In the genomic region with DNA sequence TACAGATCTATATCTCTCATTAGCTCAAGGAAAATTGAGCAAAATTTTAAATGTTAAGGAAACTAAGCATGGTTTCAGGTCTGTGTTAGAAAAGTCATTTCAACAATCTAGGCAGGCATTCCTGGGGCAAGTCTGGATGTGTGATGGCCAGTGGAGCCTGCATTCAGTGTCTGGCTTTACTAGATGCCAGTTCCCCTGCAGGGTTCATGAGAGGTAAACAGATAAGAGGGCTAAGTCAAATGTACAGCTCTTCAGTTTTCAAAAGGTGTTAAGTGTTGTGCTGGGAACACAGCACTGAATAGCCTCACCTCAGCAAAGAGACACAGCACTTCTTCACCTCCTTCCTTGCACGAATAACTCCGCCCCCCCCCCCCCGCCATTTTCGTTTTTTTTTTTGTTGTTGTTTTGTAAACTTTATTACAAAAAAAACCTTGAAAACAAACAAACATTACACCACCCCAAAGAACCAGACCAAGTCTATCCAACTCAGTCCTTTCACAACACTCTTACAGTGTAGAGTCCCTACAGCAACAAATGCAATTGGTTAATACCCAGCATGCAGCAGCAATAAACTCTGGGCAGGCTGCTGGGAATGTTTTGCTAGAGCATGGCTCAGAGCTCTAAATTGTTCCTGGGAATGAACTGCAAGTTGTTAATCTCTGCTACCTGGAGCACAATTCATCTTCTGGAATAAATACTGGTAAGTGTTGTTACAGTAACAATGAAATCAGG, we compare ENCODE assay signal across 24 mouse cellular contexts.
DNase-seq lines count a peak whose midpoint lies in the region; ATAC-seq and TF ChIP-seq lines count a peak whose summit lies in the region.
"Had no signal": no experiment of that assay in that cellular context is flagged by ENCODE, and none has a peak within 500 bp of the region (broad histone marks: within the 10 kb centered on the region; RNA-seq: fewer than 3 reads in every experiment).

No protein-coding gene starts in this region.

- no peak overlapping the region for H3K4me2 ChIP-seq in heart, postnatal 0 days (ENCODE audit: low read depth, low read length)
- no peak overlapping the region for H3K4me2 ChIP-seq in liver, postnatal 0 days (ENCODE audit: low read depth, low read length)
- no peak overlapping the region for H3K4me2 ChIP-seq in intestine, postnatal 0 days (replicated peaks; ENCODE audit: low read depth)
- H3K4me2 ChIP-seq: embryonic facial prominence, embryonic 15.5 days; forebrain, embryonic 15.5 days; heart, embryonic 13.5 days; hindbrain, embryonic 15.5 days had no signal

- no peak overlapping the region for H3K9ac ChIP-seq in heart, postnatal 0 days (replicated peaks; ENCODE audit: low read depth, low read length)
- no peak overlapping the region for H3K9ac ChIP-seq in liver, postnatal 0 days (replicated peaks)
- no peak overlapping the region for H3K9ac ChIP-seq in intestine, postnatal 0 days (ENCODE audit: low read depth, low read length)
- H3K9ac ChIP-seq: embryonic facial prominence, embryonic 15.5 days; forebrain, embryonic 15.5 days; heart, embryonic 13.5 days; hindbrain, embryonic 15.5 days had no signal

- ATAC-seq in heart, postnatal 0 days (ENCODE audit: insufficient read depth, low read depth) = peak; percentile 51; the same call in 1 of the 2 replicates
- ATAC-seq in liver, postnatal 0 days = peak; percentile 65
- ATAC-seq in intestine, postnatal 0 days = 0 out of 2 replicates have a peak, but pooled peaks have one; percentile 47
- ATAC-seq: CD4-positive, CD25-positive, alpha-beta regulatory T cell, adult 4 months; forebrain, embryonic 15.5 days had no signal

- H3K9me3 ChIP-seq in heart, postnatal 0 days (replicated peaks; ENCODE audit: control insufficient read depth, low read length) = no peaks in the 10 kb centered on the region
- H3K9me3 ChIP-seq in heart, embryonic 10.5 days = no peaks in the 10 kb centered on the region
- H3K9me3 ChIP-seq in liver, postnatal 0 days (ENCODE audit: low read length) = no peaks in the 10 kb centered on the region
- H3K9me3 ChIP-seq in intestine, postnatal 0 days (ENCODE audit: control insufficient read depth) = no peaks in the 10 kb centered on the region
- H3K9me3 ChIP-seq: embryonic facial prominence, embryonic 15.5 days; forebrain, embryonic 10.5 days; forebrain, embryonic 15.5 days; G1E; heart, embryonic 13.5 days; hindbrain, embryonic 15.5 days had no signal

- no peaks in the 10 kb centered on the region for H3K27me3 ChIP-seq in heart, postnatal 0 days (ENCODE audit: control insufficient read depth, insufficient read depth, low read length)
- no peaks in the 10 kb centered on the region for H3K27me3 ChIP-seq in heart, embryonic 10.5 days (ENCODE audit: insufficient read depth, poor library complexity, severe bottlenecking)
- H3K27me3 ChIP-seq in liver, postnatal 0 days (ENCODE audit: insufficient read depth, low read length) = no peaks in the 10 kb centered on the region
- no peaks in the 10 kb centered on the region for H3K27me3 ChIP-seq in intestine, postnatal 0 days (replicated peaks; ENCODE audit: control insufficient read depth, insufficient read depth, low read length)
- H3K27me3 ChIP-seq: embryonic facial prominence, embryonic 15.5 days; forebrain, embryonic 15.5 days; heart, embryonic 13.5 days; hindbrain, embryonic 15.5 days had no signal

- H3K36me3 ChIP-seq in heart, postnatal 0 days (replicated peaks; ENCODE audit: control insufficient read depth, insufficient read depth, low read length) = peaks cover 5% of the 10 kb centered on the region; the same call in 1 of the 2 replicates
- H3K36me3 ChIP-seq in heart, embryonic 10.5 days = 0 out of 2 replicates have a peak, but pooled peaks cover 3% of the 10 kb centered on the region
- no peaks in the 10 kb centered on the region for H3K36me3 ChIP-seq in liver, postnatal 0 days (replicated peaks; ENCODE audit: insufficient read depth, low read length)
- no peaks in the 10 kb centered on the region for H3K36me3 ChIP-seq in intestine, postnatal 0 days (ENCODE audit: control insufficient read depth, insufficient read depth)
- H3K36me3 ChIP-seq: embryonic facial prominence, embryonic 15.5 days; forebrain, embryonic 15.5 days; hindbrain, embryonic 15.5 days had no signal

- no peak overlapping the region for H3K4me3 ChIP-seq in heart, postnatal 0 days (ENCODE audit: low read depth, low read length)
- H3K4me3 ChIP-seq in heart, embryonic 10.5 days = no peak overlapping the region
- H3K4me3 ChIP-seq in liver, postnatal 0 days (ENCODE audit: low read depth, low read length) = no peak overlapping the region
- no peak overlapping the region for H3K4me3 ChIP-seq in intestine, postnatal 0 days (ENCODE audit: low read depth, low read length)
- H3K4me3 ChIP-seq: embryonic facial prominence, embryonic 15.5 days; erythroblast, embryonic 14.5 days; forebrain, embryonic 10.5 days; forebrain, embryonic 15.5 days; heart, embryonic 13.5 days; hindbrain, embryonic 15.5 days had no signal

- DNase-seq in heart, adult 11 months = peak; percentile 89
- DNase-seq in heart, adult 8-10 months (ENCODE audit: low spot score) = no peak
- DNase-seq in heart, postnatal 0 days (ENCODE audit: low spot score) = no peak
- DNase-seq in heart, embryonic 10.5 days (ENCODE audit: low spot score) = no peak
- no peak for DNase-seq in liver, postnatal 0 days
- no peak for DNase-seq in liver
- no peak for DNase-seq in left cerebral cortex, postnatal 14 days (ENCODE audit: low spot score in 2 of 2)
- DNase-seq: adrenal gland, postnatal 10 days; B cell, adult 2 months; cerebellum, adult 11 months; cerebellum, adult 8-10 months; cerebellum, postnatal 14 days; embryo, embryonic 11 days; gastrocnemius, postnatal 10 days; heart, postnatal 36 days had no signal

- intact Hi-C loops in left cerebral cortex, postnatal 14 days (cut with DNase I) = no loop called here

- TF ChIP-seq CTCF in heart, postnatal 0 days (IDR thresholded peaks at IDR 0.05; ENCODE audit: low read depth) = no peak
- no peak for TF ChIP-seq CTCF in liver, postnatal 0 days (IDR thresholded peaks at IDR 0.05; ENCODE audit: low read depth)
- no peak for TF ChIP-seq CTCF in intestine, postnatal 0 days (IDR thresholded peaks at IDR 0.05; ENCODE audit: low read depth)

- peaks cover 15% of the 10 kb centered on the region; the same call in 1 of the 2 replicates for H3K4me1 ChIP-seq in heart, postnatal 0 days (ENCODE audit: control insufficient read depth, insufficient read depth)
- H3K4me1 ChIP-seq in heart, embryonic 10.5 days = peaks cover 14% of the 10 kb centered on the region
- H3K4me1 ChIP-seq in liver, postnatal 0 days (ENCODE audit: insufficient read depth) = no peaks in the 10 kb centered on the region; the same call in 1 of the 2 replicates
- no peaks in the 10 kb centered on the region for H3K4me1 ChIP-seq in intestine, postnatal 0 days (replicated peaks; ENCODE audit: control insufficient read depth, insufficient read depth, low read length)
- H3K4me1 ChIP-seq: embryonic facial prominence, embryonic 15.5 days; forebrain, embryonic 10.5 days; forebrain, embryonic 15.5 days had no signal

- TF ChIP-seq EP300 in heart, postnatal 0 days (IDR thresholded peaks at IDR 0.05; ENCODE audit: low read depth) = no peak
- TF ChIP-seq EP300 in liver, postnatal 0 days (IDR thresholded peaks at IDR 0.05; ENCODE audit: low read depth) = no peak

- 39% methylated on average over 4 of the region's 4 CpGs for WGBS in heart, postnatal 0 days
- 55% methylated on average over 2 of the region's 4 CpGs for WGBS in heart, embryonic 10.5 days
- 52% methylated on average over 4 of the region's 4 CpGs for WGBS in liver, postnatal 0 days (ENCODE audit: insufficient replicate concordance)
- 75% methylated on average over 4 of the region's 4 CpGs for WGBS in intestine, postnatal 0 days

- H3K27ac ChIP-seq in heart, postnatal 0 days (ENCODE audit: low read depth) = peak overlapping the region; percentile 25; the same call in 1 of the 2 replicates
- H3K27ac ChIP-seq in heart, embryonic 10.5 days = no peak overlapping the region
- no peak overlapping the region for H3K27ac ChIP-seq in liver, postnatal 0 days (ENCODE audit: low read depth)
- H3K27ac ChIP-seq in intestine, postnatal 0 days (ENCODE audit: low read depth, low read length) = no peak overlapping the region
- H3K27ac ChIP-seq: embryonic facial prominence, embryonic 15.5 days; forebrain, embryonic 10.5 days; forebrain, embryonic 15.5 days; heart, embryonic 13.5 days; hindbrain, embryonic 15.5 days had no signal
